Mouse (Mus musculus) stomach, embryonic 16.5 days (tissue): ENCODE data around the gene Defb21. TPM values are rescaled to one million over a fixed set of nuclear protein-coding genes. Genes with fewer than 3 reads are reported as not detected.

Experiments used
- ATAC-seq: fragments of 200-750 bp; cut with Nextera tagmentation; 2 replicates; pipeline ENCODE4 v1.8.0; 2017; ENCODE audit warnings: moderate number of reproducible peaks, moderate TSS enrichment; ENCODE audit not compliant: insufficient read depth, low FRiP score
- H3K27ac ChIP-seq: fragments of 300-500 bp; sonication (generic); 2 replicates; pipeline ENCODE4 v1.5.1; 2014; ENCODE audit warnings: low read length
- H3K27me3 ChIP-seq: fragments of 300-500 bp; sonication (generic); 2 replicates; pipeline ENCODE4 v1.6.1; 2014; ENCODE audit warnings: low read length, control low read depth, mixed read lengths; ENCODE audit not compliant: control insufficient read depth, insufficient read depth
- H3K36me3 ChIP-seq: fragments of 300-500 bp; sonication (generic); 2 replicates; pipeline ENCODE4 v1.6.1; 2014; ENCODE audit warnings: low read length; ENCODE audit not compliant: control insufficient read depth, insufficient read depth
- H3K4me1 ChIP-seq: fragments of 300-500 bp; sonication (generic); 2 replicates; pipeline ENCODE4 v1.6.1; 2014; ENCODE audit warnings: low read length, control low read depth, mixed read lengths; ENCODE audit not compliant: control insufficient read depth, insufficient read depth
- H3K4me2 ChIP-seq: fragments of 300-500 bp; sonication (generic); 2 replicates; pipeline ENCODE4 v1.6.1; 2014; ENCODE audit warnings: low read depth, low read length, mixed read lengths
- H3K4me3 ChIP-seq: fragments of 300-500 bp; sonication (generic); replicated peaks from 2 replicates; pipeline ENCODE4 v1.5.1; 2014; ENCODE audit warnings: mild to moderate bottlenecking, low read length
- H3K9ac ChIP-seq: fragments of 300-500 bp; sonication (generic); 2 replicates; pipeline ENCODE4 v1.6.1; 2014; ENCODE audit warnings: low read length
- H3K9me3 ChIP-seq: fragments of 300-500 bp; sonication (generic); replicated peaks from 2 replicates; pipeline ENCODE4 v1.6.1; 2016; ENCODE audit warnings: low read length, control low read depth; ENCODE audit not compliant: control insufficient read depth
- WGBS: fragments of 180-500 bp; shearing (Covaris S2); extraction: QIAGEN DNeasy Blood & Tissue Kit; methylation state at CpG from one replicate; pipeline ENCODE4 v1.1.7; 2014; 5-methylcytosine and 5-hydroxymethylcytosine counted together
- polyA plus RNA-seq: library from polyadenylated mRNA; unstranded; fragments of >200 nt; fragmentation: Nextera tagmentation; extraction: Ambion mirVana; gene quantifications from 2 replicates; pipeline ENCODE4 v1.2.1, GENCODE M21; 2015

Gene Defb21
- polyA plus RNA-seq, 1 experiment from 2014 or later: not detected

DNA sequence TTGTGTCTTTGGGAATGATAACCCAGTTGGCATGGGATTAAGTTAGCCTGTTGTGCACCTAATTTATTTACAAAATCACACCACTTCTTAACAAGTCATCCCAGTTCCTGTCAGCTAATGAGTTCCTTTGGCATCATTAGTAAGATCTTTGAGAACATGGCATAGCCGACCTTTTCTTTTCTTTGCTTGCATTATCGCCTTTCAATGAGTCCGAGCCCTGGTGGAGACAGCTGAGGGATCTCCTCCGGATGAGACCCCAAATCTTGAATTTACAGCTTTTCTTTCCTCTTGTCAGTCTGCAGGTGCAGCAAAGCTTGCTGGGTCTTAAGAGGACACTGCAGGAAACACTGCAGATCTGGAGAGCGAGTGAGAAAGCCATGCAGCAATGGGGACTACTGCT lies 3.5 kb upstream of the Defb21 start, which contains the start of gene Gm17416:
TSS of gene Gm17416 (plus strand) at position 301 of the 400 bp plus-strand sequence.
- no peaks in the 10 kb centered on the region for H3K27me3 ChIP-seq
- H3K27ac ChIP-seq: no peak within 1 kb of the TSS
- H3K4me2 ChIP-seq: no peak within 1 kb of the TSS
- H3K9me3 ChIP-seq: no peaks in the 10 kb centered on the region
- H3K36me3 ChIP-seq: no peaks in the 10 kb centered on the region
- no peak within 1 kb of the TSS for H3K4me3 ChIP-seq
- WGBS: 88% methylated on average over 5 of the region's 5 CpGs
- no peak for ATAC-seq
- no peak within 1 kb of the TSS for H3K9ac ChIP-seq
- no peaks in the 10 kb centered on the region for H3K4me1 ChIP-seq

DNA sequence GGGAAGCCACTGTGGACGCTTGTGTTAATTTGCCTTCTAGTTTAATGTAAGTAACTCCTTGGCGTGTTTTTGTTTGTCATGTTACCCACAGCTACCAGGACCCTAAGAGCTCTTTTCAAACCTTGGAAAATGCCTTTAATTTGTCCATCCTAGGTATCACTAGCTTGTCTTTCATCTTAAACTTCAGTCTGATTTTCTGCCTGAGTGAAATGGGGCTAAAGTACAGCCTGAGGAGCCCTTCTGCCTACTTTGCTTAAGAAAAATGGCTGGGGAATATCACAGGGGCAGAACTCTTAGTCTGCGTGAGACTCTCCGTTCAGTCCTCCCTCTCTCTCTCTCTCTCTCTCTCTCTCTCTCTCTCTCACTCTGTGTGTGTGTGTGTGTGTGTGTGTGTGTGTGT lies 2.7 kb upstream of the Defb21 start:
- Histone ChIP-seq H3K9me3 (no peaks in the 10 kb centered on the region), H3K4me1 (no peaks in the 10 kb centered on the region), H3K4me3 (no peak overlapping the region), H3K27ac (no peak overlapping the region), H3K4me2 (no peak overlapping the region), H3K36me3 (no peaks in the 10 kb centered on the region), H3K9ac (no peak overlapping the region), H3K27me3 (no peaks in the 10 kb centered on the region)
- no peak for ATAC-seq
- WGBS: 75% methylated on average over 4 of the region's 4 CpGs

DNA sequence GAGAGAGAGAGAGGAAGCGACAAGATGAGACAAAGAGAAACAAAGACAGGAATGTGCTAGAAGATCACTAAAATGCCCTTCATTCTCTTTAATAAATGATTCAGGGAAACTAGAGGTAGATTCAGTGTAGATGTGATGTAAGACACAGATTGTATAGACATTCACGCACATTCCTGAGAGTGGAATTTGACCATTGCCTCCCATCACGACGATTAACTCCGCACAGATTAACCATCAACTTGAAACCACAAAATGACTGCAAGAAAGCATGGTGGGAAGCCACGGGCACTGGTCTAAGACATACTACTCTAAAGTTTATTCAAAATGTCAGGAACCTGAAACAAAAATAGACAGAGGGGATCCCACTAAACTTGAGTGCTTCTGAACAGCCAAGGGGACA lies 2.2 kb upstream of the Defb21 start:
- no peaks in the 10 kb centered on the region for H3K9me3 ChIP-seq
- no peak overlapping the region for H3K9ac ChIP-seq
- no peak overlapping the region for H3K4me3 ChIP-seq
- no peak overlapping the region for H3K4me2 ChIP-seq
- no peak overlapping the region for H3K27ac ChIP-seq
- no peaks in the 10 kb centered on the region for H3K36me3 ChIP-seq
- ATAC-seq: no peak
- H3K27me3 ChIP-seq: no peaks in the 10 kb centered on the region
- no peaks in the 10 kb centered on the region for H3K4me1 ChIP-seq
- WGBS: 55% methylated on average over 6 of the region's 6 CpGs

DNA sequence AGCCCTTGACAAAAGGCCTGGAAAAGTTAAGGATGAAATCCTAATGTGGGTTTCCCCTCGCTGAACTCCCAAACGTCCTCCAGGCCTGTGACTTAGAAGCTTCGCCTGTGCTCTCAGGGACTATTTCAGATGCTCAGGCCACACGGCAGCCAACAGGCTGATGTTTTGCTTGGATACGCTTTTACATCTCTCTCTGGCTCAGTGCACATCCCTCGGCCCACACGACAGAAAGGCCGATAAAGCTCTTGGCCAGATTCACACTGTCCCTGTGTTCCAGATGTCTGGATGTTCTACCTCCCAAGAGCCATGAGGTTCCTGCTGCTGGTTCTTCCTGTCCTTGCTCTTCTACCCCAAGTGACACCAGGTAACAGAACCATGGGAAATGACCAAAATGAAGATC lies 940 bp downstream of the Defb21 start:
- no peak overlapping the region for H3K4me3 ChIP-seq
- H3K27ac ChIP-seq: no peak overlapping the region
- H3K27me3 ChIP-seq: no peaks in the 10 kb centered on the region
- no peak overlapping the region for H3K4me2 ChIP-seq
- no peak overlapping the region for H3K9ac ChIP-seq
- ATAC-seq: no peak
- 86% methylated on average over 8 of the region's 8 CpGs for WGBS
- H3K36me3 ChIP-seq: no peaks in the 10 kb centered on the region
- H3K9me3 ChIP-seq: no peaks in the 10 kb centered on the region
- H3K4me1 ChIP-seq: no peaks in the 10 kb centered on the region

DNA sequence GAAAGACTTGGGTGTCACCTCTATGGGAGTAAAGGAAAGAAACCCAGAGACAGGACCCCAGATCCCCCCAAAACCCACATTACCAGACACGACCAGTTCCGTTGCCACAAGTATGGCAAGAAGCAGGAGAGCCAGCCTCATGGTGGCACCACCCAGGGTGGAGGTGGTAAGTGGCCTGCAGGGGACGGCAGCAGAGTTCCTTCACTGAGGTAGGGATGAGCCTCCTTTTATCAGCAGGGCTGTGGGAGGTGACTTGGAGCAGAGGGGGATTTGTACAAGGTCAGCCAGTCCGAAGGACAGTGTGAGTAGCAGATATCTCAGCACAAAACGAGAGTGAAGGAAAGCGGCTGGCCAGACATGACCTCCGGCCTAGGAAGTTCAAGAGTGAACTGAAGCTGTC lies 7.6 kb downstream of the Defb21 start, which contains the start of gene Defb19:
TSS of gene Defb19 (minus strand) at position 206 of the 400 bp plus-strand sequence.
- H3K27ac ChIP-seq: no peak within 1 kb of the TSS
- no peak within 1 kb of the TSS for H3K9ac ChIP-seq
- no peaks in the 10 kb centered on the region for H3K36me3 ChIP-seq
- no peaks in the 10 kb centered on the region for H3K27me3 ChIP-seq
- no peak for ATAC-seq
- H3K9me3 ChIP-seq: no peaks in the 10 kb centered on the region
- WGBS: 58% methylated on average over 7 of the region's 7 CpGs
- H3K4me3 ChIP-seq: no peak within 1 kb of the TSS
- no peak within 1 kb of the TSS for H3K4me2 ChIP-seq
- H3K4me1 ChIP-seq: no peaks in the 10 kb centered on the region

DNA sequence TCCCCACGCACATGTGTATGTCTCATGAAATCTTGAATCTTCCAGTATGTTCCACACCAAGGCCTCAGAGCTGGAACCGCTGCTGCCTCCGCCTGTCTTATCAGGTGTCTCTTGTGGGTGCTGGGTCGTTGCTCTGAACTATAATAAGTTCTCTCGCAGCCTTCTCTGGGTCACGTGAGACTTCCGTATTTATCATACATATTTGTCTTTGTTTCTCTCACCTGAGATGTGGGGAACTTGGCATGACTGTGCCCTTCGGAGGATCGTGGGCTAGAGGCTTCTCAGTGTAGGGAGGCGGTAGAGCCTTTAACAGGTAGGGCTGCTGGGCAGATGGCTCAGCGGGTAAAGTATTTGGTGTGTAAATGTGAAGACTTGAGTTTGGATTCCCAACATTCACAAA lies 8.1 kb downstream of the Defb21 start:
- Histone ChIP-seq H3K36me3 (no peaks in the 10 kb centered on the region), H3K27ac (no peak overlapping the region), H3K4me1 (no peaks in the 10 kb centered on the region), H3K9ac (no peak overlapping the region), H3K4me3 (no peak overlapping the region), H3K4me2 (no peak overlapping the region), H3K9me3 (no peaks in the 10 kb centered on the region), H3K27me3 (no peaks in the 10 kb centered on the region)
- 74% methylated on average over 11 of the region's 11 CpGs for WGBS
- ATAC-seq: no peak

DNA sequence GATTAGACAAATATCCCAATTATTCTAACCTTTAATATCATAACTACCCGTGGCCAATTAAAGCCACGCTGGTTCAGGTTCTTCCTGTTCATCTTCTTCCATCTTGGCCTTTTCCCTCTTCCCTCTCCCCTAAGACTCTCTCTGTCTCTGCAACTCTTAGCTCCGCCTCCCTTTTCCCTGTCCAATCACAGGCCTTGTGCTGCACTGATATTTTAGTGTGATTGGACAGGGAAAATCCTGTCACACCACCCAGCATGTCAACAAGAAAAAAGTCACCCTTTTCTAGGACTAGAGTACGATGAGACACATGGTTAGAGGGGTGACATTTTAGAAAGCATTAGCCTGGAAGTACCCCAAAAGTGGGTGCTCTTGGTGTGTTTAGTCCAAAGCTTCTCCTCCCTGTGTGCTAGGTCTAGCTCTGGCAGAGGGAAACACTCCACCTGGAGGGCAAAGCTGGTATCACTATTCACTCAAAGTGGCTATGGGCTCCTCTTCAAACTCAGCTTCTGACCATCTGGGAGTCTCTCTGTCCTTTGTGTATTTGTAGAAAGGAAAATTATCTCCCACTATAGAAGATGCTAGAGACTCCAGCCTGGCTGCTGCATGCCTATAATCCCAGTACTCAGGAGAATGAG lies 14.5 kb downstream of the Defb21 start:
- H3K27ac ChIP-seq: no peak overlapping the region
- no peaks in the 10 kb centered on the region for H3K36me3 ChIP-seq
- ATAC-seq: no peak
- H3K4me3 ChIP-seq: no peak overlapping the region
- no peaks in the 10 kb centered on the region for H3K4me1 ChIP-seq
- H3K4me2 ChIP-seq: no peak overlapping the region
- 74% methylated on average over 4 of the region's 4 CpGs for WGBS
- H3K27me3 ChIP-seq: no peaks in the 10 kb centered on the region
- H3K9me3 ChIP-seq: no peaks in the 10 kb centered on the region
- no peak overlapping the region for H3K9ac ChIP-seq

DNA sequence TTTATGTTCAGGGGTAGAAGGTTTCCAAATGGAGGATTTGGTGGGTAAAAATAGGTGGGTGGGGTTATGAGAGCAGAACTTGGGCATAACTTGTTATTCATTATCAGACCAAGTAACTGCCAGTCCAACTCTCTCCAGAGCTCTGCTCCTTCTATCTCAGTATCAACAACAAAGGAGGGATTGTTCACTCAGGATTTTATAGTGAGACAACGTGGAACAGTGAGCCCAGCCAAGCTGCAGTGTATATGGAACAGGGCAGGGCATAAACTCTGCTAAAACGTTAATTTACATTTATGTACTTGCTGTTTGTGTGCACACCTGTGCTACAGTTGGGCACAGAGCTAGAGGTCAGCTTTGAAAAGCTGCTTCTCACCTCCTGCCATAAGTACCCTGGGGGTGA lies 15.9 kb downstream of the Defb21 start:
- no peak overlapping the region for H3K4me2 ChIP-seq
- WGBS: 20% methylated on average over 2 of the region's 2 CpGs
- no peak overlapping the region for H3K4me3 ChIP-seq
- H3K9ac ChIP-seq: no peak overlapping the region
- H3K9me3 ChIP-seq: no peaks in the 10 kb centered on the region
- no peaks in the 10 kb centered on the region for H3K36me3 ChIP-seq
- H3K27me3 ChIP-seq: no peaks in the 10 kb centered on the region
- no peak overlapping the region for H3K27ac ChIP-seq
- H3K4me1 ChIP-seq: no peaks in the 10 kb centered on the region
- ATAC-seq: no peak

DNA sequence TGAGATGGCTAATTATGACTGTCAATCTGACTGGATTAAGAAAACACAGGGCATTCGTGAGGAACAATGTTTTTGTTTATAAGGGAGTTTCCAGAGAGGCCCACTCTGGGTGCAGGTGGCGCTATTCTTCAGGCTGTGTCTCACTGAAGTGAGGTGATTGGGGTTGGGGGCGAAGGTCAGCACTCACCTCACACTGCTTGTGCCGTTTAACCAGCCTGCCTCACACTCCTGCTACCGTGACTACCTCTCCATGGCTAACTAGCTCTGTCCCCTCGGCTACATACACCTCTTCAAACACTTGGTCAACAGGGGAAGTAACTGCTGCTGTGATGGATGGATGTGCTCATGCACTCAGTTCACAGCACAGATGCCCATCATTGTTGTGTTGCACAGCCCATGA lies 16.5 kb downstream of the Defb21 start:
- Histone ChIP-seq H3K9ac (no peak overlapping the region), H3K4me2 (no peak overlapping the region), H3K9me3 (no peaks in the 10 kb centered on the region), H3K27ac (no peak overlapping the region), H3K27me3 (no peaks in the 10 kb centered on the region), H3K36me3 (no peaks in the 10 kb centered on the region), H3K4me3 (no peak overlapping the region), H3K4me1 (no peaks in the 10 kb centered on the region)
- 32% methylated on average over 6 of the region's 6 CpGs for WGBS
- no peak for ATAC-seq
